Mouse (Mus musculus): ENCODE measurements around the gene Gm44596. TPM values are rescaled to one million over a fixed set of nuclear protein-coding genes. Genes with fewer than 3 reads are reported as not detected.
A peak's percentile ranks its signal among the peaks of the same experiment; 100 is the strongest.

The Gm44596 gene
- total and polyA plus RNA-seq, 3 experiments: not detected

DNA sequence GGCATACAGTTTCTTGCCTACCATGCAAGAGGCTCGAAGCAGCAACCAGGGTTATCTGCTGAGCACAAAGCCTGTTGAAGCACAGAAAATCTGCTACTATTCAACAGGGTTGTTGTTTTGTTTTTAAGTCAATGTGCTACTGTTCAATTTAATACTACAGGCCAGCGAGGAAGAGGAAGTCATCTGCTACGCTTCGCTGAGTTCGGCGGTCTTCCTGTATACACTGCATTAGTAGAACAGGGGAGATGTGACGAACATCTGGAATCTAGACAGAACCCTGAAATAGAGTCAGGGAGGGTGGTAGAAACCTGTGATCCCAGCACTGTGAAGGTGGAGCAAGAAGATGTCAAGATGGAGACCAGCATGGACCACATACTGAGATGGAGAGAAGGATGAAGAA lies 8.4 kb downstream of the Gm44596 start:
- no peak for TF ChIP-seq CTCF (IDR thresholded peaks at IDR 0.05)
- TF ChIP-seq EP300 (IDR thresholded peaks at IDR 0.05; ENCODE audit: insufficient read depth, low read depth, low read length): no peak
- no peak for TF ChIP-seq POLR2A (IDR thresholded peaks at IDR 0.05; ENCODE audit: insufficient read depth, low read depth, low read length)
- no peak overlapping the region for H3K9ac ChIP-seq (ENCODE audit: low read depth, low read length)
- no peaks in the 10 kb centered on the region for H3K36me3 ChIP-seq (ENCODE audit: control insufficient read depth, insufficient read depth, low read length)
- H3K79me2 ChIP-seq (replicated peaks; ENCODE audit: control insufficient read depth, insufficient read depth, low read length): no peaks in the 10 kb centered on the region
- WGBS: 55% methylated on average over 7 of the region's 7 CpGs
- H3K27ac ChIP-seq: no peak overlapping the region
- H3K4me3 ChIP-seq: no peak overlapping the region
- no peaks in the 10 kb centered on the region for H3K27me3 ChIP-seq (ENCODE audit: control insufficient read depth, insufficient read depth, low read length)
- DNase-seq: no peak
- no peaks in the 10 kb centered on the region for H3K4me1 ChIP-seq (ENCODE audit: control insufficient read depth, insufficient read depth, low read length)
- intact Hi-C loops (cut with DNase I): no loop called here

DNA sequence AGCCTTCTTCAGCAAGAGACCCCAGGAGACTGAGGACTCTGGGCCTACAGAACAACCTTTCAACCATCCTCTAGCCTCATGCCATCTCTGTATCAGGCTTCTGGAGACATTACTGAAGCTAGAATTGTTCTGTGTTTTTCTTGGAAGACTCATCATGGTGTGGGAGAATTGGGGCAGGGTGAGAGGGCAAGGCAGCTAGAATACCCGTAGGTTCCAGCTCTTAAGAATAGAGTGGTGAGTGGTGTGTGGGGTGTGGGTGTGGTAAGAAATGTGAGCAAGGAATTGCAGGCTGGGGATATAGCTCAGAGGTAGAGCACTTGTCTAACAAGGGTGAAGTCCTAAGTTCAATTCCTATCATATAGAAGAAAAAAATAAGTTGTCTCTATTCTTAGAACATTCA lies 9.7 kb downstream of the Gm44596 start:
- no peaks in the 10 kb centered on the region for H3K36me3 ChIP-seq (ENCODE audit: control insufficient read depth, insufficient read depth, low read length)
- H3K27me3 ChIP-seq (ENCODE audit: control insufficient read depth, insufficient read depth, low read length): no peaks in the 10 kb centered on the region
- no peak for TF ChIP-seq CTCF (IDR thresholded peaks at IDR 0.05)
- TF ChIP-seq POLR2A (IDR thresholded peaks at IDR 0.05; ENCODE audit: insufficient read depth, low read depth, low read length): no peak
- no peak for TF ChIP-seq EP300 (IDR thresholded peaks at IDR 0.05; ENCODE audit: insufficient read depth, low read depth, low read length)
- DNase-seq: no peak
- 66% methylated on average over 1 of the region's 1 CpGs for WGBS
- H3K79me2 ChIP-seq (replicated peaks; ENCODE audit: control insufficient read depth, insufficient read depth, low read length): no peaks in the 10 kb centered on the region
- intact Hi-C loops (cut with DNase I): no loop called here
- no peaks in the 10 kb centered on the region for H3K4me1 ChIP-seq (ENCODE audit: control insufficient read depth, insufficient read depth, low read length)
- no peak overlapping the region for H3K4me3 ChIP-seq
- H3K9ac ChIP-seq (ENCODE audit: low read depth, low read length): no peak overlapping the region
- H3K27ac ChIP-seq: no peak overlapping the region

DNA sequence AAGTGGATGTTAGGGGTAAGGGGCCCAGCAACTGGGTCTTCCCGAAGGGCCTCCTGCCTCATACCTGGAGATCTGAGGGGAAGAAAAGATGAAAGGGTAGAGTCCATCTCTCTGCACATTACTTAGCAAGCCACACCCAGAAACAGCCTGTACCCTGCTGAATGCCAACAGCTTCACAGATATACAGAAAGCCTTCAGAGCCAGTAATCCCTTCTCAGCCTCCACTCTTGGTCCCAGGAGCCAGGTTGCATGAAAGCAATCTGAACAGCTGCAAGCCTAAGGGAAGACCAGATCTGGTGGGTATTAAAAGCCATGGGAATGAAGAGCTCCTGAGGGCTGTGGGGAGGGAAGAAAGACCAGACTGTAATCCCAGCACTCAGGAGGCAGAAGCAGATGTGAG lies 13.9 kb downstream of the Gm44596 start:
- no peak overlapping the region for H3K4me3 ChIP-seq
- no peak for TF ChIP-seq POLR2A (IDR thresholded peaks at IDR 0.05; ENCODE audit: insufficient read depth, low read depth, low read length)
- no peak for TF ChIP-seq EP300 (IDR thresholded peaks at IDR 0.05; ENCODE audit: insufficient read depth, low read depth, low read length)
- TF ChIP-seq CTCF (IDR thresholded peaks at IDR 0.05): no peak
- intact Hi-C loops (cut with DNase I): no loop called here
- H3K9ac ChIP-seq (ENCODE audit: low read depth, low read length): no peak overlapping the region
- H3K36me3 ChIP-seq (ENCODE audit: control insufficient read depth, insufficient read depth, low read length): no peaks in the 10 kb centered on the region
- H3K27me3 ChIP-seq (ENCODE audit: control insufficient read depth, insufficient read depth, low read length): no peaks in the 10 kb centered on the region
- DNase-seq: no peak
- no peak overlapping the region for H3K27ac ChIP-seq
- no peaks in the 10 kb centered on the region for H3K79me2 ChIP-seq (replicated peaks; ENCODE audit: control insufficient read depth, insufficient read depth, low read length)
- peaks cover 2% of the 10 kb centered on the region; the same call in 1 of the 2 replicates for H3K4me1 ChIP-seq (ENCODE audit: control insufficient read depth, insufficient read depth, low read length)
- 89% methylated on average over 1 of the region's 1 CpGs for WGBS

DNA sequence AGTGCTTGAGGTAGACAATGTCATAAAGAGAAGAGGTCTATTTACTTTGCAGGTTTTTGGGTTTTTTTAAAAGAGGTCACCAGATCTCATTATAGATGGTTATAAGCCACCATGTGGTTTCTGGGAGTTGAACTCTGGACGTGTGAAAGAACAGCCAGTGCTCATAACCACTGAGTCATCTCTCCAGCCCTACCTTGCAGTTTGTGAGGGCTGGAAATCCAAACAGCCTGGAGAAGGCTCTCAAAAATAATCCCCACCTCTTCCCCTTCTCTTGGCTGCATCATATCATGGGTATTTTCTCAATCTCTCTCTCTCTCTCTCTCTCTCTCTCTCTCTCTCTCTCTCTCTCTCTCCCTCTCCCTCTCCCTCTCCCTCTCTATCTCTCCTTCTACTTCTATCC lies 15.4 kb downstream of the Gm44596 start:
- 50% methylated on average over 1 of the region's 1 CpGs for WGBS
- no peak overlapping the region for H3K9ac ChIP-seq (ENCODE audit: low read depth, low read length)

DNA sequence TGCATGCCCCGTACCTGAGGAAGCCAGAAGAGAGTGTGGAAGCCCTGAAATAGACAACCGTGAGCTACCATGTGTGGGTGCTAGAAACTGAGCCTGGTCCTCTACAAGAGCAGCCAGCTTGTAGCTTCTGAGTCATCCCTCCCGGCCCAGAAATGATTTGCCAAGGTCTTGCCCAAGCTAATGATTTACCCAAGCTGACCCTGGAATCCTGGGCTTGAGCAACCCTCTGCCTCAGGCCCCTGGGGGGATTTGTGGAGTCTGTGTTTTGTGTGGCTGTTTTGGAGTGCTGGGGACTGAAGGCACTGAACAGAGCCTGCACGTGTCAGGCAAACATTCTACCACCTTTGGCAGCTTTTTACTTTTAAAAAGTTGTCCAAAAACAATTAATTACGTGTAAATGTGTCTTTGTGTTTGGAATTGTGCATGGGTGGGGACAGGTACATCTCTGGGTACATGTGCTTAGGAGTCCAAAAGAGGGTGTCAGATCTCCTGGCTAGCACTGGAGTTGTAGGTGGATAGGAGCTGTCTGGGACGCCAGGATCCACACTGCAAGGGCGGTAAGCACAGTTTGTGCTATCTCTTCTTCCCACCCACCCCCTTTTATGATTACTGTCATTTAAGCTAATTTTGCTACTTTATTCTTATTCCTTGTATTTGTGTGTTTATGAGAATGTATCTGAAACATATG lies 22.4 kb downstream of the Gm44596 start:
- H3K27ac ChIP-seq: no peak overlapping the region

More for the DNA sequence above, 15.4 kb downstream of the Gm44596 start:
- Histone ChIP-seq H3K4me1 (ENCODE audit: control insufficient read depth, insufficient read depth, low read length) (peaks cover 2% of the 10 kb centered on the region; the same call in 1 of the 2 replicates), H3K4me3 (no peak overlapping the region), H3K27ac (no peak overlapping the region), H3K79me2 (replicated peaks; ENCODE audit: control insufficient read depth, insufficient read depth, low read length) (no peaks in the 10 kb centered on the region), H3K27me3 (ENCODE audit: control insufficient read depth, insufficient read depth, low read length) (no peaks in the 10 kb centered on the region), H3K36me3 (ENCODE audit: control insufficient read depth, insufficient read depth, low read length) (no peaks in the 10 kb centered on the region)
- TF ChIP-seq POLR2A (IDR thresholded peaks at IDR 0.05; ENCODE audit: insufficient read depth, low read depth, low read length): no peak
- TF ChIP-seq CTCF (IDR thresholded peaks at IDR 0.05): no peak
- TF ChIP-seq EP300 (IDR thresholded peaks at IDR 0.05; ENCODE audit: insufficient read depth, low read depth, low read length): no peak
- no peak for DNase-seq
- intact Hi-C loops (cut with DNase I): no loop called here

DNA sequence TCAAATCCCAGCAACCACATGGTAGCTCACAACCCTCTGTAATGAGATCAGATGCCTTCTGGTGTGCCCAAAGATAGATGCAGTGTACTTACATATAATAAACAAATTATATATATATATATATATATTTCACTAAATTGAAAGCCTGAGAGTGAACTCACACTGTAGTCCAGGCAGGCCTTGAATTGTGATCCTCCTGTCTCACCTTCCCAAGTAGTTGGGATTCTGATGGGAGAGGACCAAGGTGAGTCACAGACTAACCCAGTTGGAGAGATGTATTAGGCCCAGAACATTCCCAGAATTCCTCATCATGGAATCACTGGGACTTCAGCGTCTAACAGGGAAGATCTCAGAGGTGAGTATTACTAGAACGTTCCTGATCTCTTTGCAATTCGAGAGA lies 23.7 kb downstream of the Gm44596 start, which contains the start of gene Nrip2:
Gene Nrip2 (plus strand): TSS at position 301 of the 400 bp plus-strand sequence.
- H3K9ac ChIP-seq (ENCODE audit: low read depth, low read length): peak within 1 kb of the TSS; percentile 6; the same call in 1 of the 2 replicates
- intact Hi-C loops (cut with DNase I): no loop called here

More for the DNA sequence above, 22.4 kb downstream of the Gm44596 start:
- peaks cover 2% of the 10 kb centered on the region; the same call in 1 of the 2 replicates for H3K4me1 ChIP-seq (ENCODE audit: control insufficient read depth, insufficient read depth, low read length)
- DNase-seq: no peak
- 77% methylated on average over 7 of the region's 7 CpGs for WGBS
- H3K27me3 ChIP-seq (ENCODE audit: control insufficient read depth, insufficient read depth, low read length): no peaks in the 10 kb centered on the region
- TF ChIP-seq EP300 (IDR thresholded peaks at IDR 0.05; ENCODE audit: insufficient read depth, low read depth, low read length) (no peak), CTCF (IDR thresholded peaks at IDR 0.05) (no peak), POLR2A (IDR thresholded peaks at IDR 0.05; ENCODE audit: insufficient read depth, low read depth, low read length) (no peak)
- no peak overlapping the region for H3K4me3 ChIP-seq
- no peaks in the 10 kb centered on the region for H3K79me2 ChIP-seq (replicated peaks; ENCODE audit: control insufficient read depth, insufficient read depth, low read length)
- H3K36me3 ChIP-seq (ENCODE audit: control insufficient read depth, insufficient read depth, low read length): no peaks in the 10 kb centered on the region
- intact Hi-C loops (cut with DNase I): no loop called here
- H3K9ac ChIP-seq (ENCODE audit: low read depth, low read length): no peak overlapping the region

More for the DNA sequence above, 23.7 kb downstream of the Gm44596 start, which contains the start of gene Nrip2:
- Histone ChIP-seq H3K4me3 (no peak within 1 kb of the TSS), H3K27me3 (ENCODE audit: control insufficient read depth, insufficient read depth, low read length) (no peaks in the 10 kb centered on the region), H3K36me3 (ENCODE audit: control insufficient read depth, insufficient read depth, low read length) (no peaks in the 10 kb centered on the region), H3K4me1 (ENCODE audit: control insufficient read depth, insufficient read depth, low read length) (no peaks in the 10 kb centered on the region), H3K79me2 (replicated peaks; ENCODE audit: control insufficient read depth, insufficient read depth, low read length) (no peaks in the 10 kb centered on the region), H3K27ac (no peak within 1 kb of the TSS)
- no peak for DNase-seq
- 76% methylated on average over 3 of the region's 3 CpGs for WGBS
- TF ChIP-seq POLR2A (IDR thresholded peaks at IDR 0.05; ENCODE audit: insufficient read depth, low read depth, low read length) (no peak), EP300 (IDR thresholded peaks at IDR 0.05; ENCODE audit: insufficient read depth, low read depth, low read length) (no peak), CTCF (IDR thresholded peaks at IDR 0.05) (no peak)

Data from heart, adult 2 months (tissue).